In the genomic region with DNA sequence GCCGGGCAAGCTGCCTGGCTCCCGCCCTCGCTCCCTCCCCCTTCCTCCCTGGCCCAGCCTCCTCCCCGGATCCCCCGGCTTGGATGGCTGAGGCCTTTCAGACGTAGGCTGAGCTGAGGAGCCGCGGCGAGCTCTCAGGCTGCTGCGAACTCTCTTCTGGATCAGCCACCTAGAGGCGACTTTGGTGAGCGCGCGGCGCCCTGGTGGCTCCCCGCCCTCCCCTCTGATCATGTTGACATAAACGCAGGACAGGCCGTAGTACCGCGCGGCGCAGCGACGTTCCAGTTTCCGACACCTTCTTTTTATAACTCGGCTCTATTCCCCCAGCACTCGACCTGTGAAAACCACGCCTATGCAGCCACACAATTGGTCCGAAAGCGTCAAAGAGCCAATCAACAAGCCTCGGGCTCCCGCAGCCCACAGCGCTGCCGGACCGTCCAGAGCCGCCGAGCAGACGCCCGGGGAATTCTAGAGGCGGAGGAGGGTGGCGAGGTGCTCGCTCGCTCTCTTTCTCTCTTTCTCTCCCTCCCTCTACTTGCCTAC, we compare ENCODE assay signal across 9 mouse cellular contexts. TPM values are rescaled to one million over a fixed set of nuclear protein-coding genes. Genes with fewer than 3 reads are reported as not detected.
DNase-seq lines count a peak whose midpoint lies in the region; ATAC-seq and TF ChIP-seq lines count a peak whose summit lies in the region.
"Had no signal": no experiment of that assay in that cellular context is flagged by ENCODE, and none has a peak within 500 bp of the region (broad histone marks: within the 10 kb centered on the region; RNA-seq: fewer than 3 reads in every experiment).

Tbx3 (plus strand) TSS at position 104 of the 543 bp plus-strand sequence.

- peak within 1 kb of the TSS; percentile 83 for H3K9ac ChIP-seq in limb, embryonic 14.5 days (ENCODE audit: low read depth, low read length, severe bottlenecking)
- 0 out of 2 replicates have a peak within 1 kb of the TSS, but pooled peaks have one; percentile 36 for H3K9ac ChIP-seq in midbrain, postnatal 0 days (replicated peaks; ENCODE audit: low read length, poor library complexity, severe bottlenecking)

- peak within 1 kb of the TSS; percentile 97 for H3K27ac ChIP-seq in embryonic fibroblast, embryonic 13.5 days (ENCODE audit: insufficient read depth, low read length)
- H3K27ac ChIP-seq in heart, embryonic 10.5 days: peak within 1 kb of the TSS; percentile 93
- peak within 1 kb of the TSS; percentile 90 for H3K27ac ChIP-seq in limb, embryonic 14.5 days (replicated peaks; ENCODE audit: low read depth, low read length)
- H3K27ac ChIP-seq in midbrain, postnatal 0 days (ENCODE audit: low read depth, low read length): no peak within 1 kb of the TSS

- H3K27me3 ChIP-seq in heart, embryonic 10.5 days (ENCODE audit: insufficient read depth, poor library complexity, severe bottlenecking): peaks cover 70% of the 10 kb centered on the region
- H3K27me3 ChIP-seq in limb, embryonic 14.5 days (ENCODE audit: control insufficient read depth, insufficient read depth, low read length): peaks cover 75% of the 10 kb centered on the region
- H3K27me3 ChIP-seq in midbrain, postnatal 0 days (ENCODE audit: insufficient read depth, low read length): peaks cover 82% of the 10 kb centered on the region
- H3K27me3 ChIP-seq: CH12.LX had no signal

- peak within 1 kb of the TSS; percentile 84 for H3K4me3 ChIP-seq in embryonic fibroblast, embryonic 13.5 days (ENCODE audit: insufficient read depth, low read length)
- peak within 1 kb of the TSS; percentile 69 for H3K4me3 ChIP-seq in heart, embryonic 10.5 days
- peak within 1 kb of the TSS; percentile 51 for H3K4me3 ChIP-seq in limb, embryonic 14.5 days (replicated peaks; ENCODE audit: low read length)
- peak within 1 kb of the TSS; percentile 24 for H3K4me3 ChIP-seq in midbrain, postnatal 0 days (ENCODE audit: low read depth, low read length)

- peak within 1 kb of the TSS; percentile 85 for H3K4me2 ChIP-seq in limb, embryonic 14.5 days (replicated peaks; ENCODE audit: low read depth, low read length, severe bottlenecking)
- H3K4me2 ChIP-seq in midbrain, postnatal 0 days (ENCODE audit: low read depth, low read length, poor library complexity, severe bottlenecking): peak within 1 kb of the TSS; percentile 46

- peak; percentile 40; the same call in 1 of the 2 replicates for TF ChIP-seq CTCF in embryonic fibroblast, embryonic 13.5 days (IDR thresholded peaks at IDR 0.05; ENCODE audit: borderline replicate concordance, insufficient read depth, low read length)
- peak; percentile 76 for TF ChIP-seq CTCF in midbrain, postnatal 0 days (IDR thresholded peaks at IDR 0.05)

- peak; percentile 88 for TF ChIP-seq POLR2A in embryonic fibroblast, embryonic 13.5 days (IDR thresholded peaks at IDR 0.05; ENCODE audit: low read depth, low read length)
- 0 out of 2 replicates have a peak, but pooled peaks have one; percentile 7 for TF ChIP-seq POLR2A in limb, embryonic 14.5 days (IDR thresholded peaks at IDR 0.05; ENCODE audit: borderline replicate concordance, extremely low read depth, insufficient read depth, insufficient read length)

- under 1% methylated on average over 43 of the region's 43 CpGs for WGBS in heart, embryonic 10.5 days
- 0% methylated on average over 37 of the region's 43 CpGs for WGBS in limb, embryonic 14.5 days
- WGBS in midbrain, postnatal 0 days: under 1% methylated on average over 43 of the region's 43 CpGs

- peak; percentile 93 for ATAC-seq in limb, embryonic 14.5 days (ENCODE audit: low FRiP score, low read depth)
- peak; percentile 85 for ATAC-seq in midbrain, postnatal 0 days (ENCODE audit: low FRiP score)

- peaks cover 5% of the 10 kb centered on the region; the same call in 1 of the 2 replicates for H3K36me3 ChIP-seq in heart, embryonic 10.5 days
- H3K36me3 ChIP-seq in limb, embryonic 14.5 days (ENCODE audit: control insufficient read depth, insufficient read depth, low read length): peaks cover 9% of the 10 kb centered on the region; the same call in 1 of the 2 replicates
- no peaks in the 10 kb centered on the region for H3K36me3 ChIP-seq in midbrain, postnatal 0 days (ENCODE audit: insufficient read depth, low read length)

- peak; percentile 5 for DNase-seq in cerebellum, adult 8-10 months
- DNase-seq in cerebellum, adult 11 months: no peak
- DNase-seq in heart, embryonic 10.5 days (ENCODE audit: low spot score): peak; percentile 97
- DNase-seq in kidney, adult 9 months: peak; percentile 86
- peak; percentile 96 for DNase-seq in limb, embryonic 14.5 days (ENCODE audit: low spot score)
- peak; percentile 88 for DNase-seq in midbrain, postnatal 0 days (ENCODE audit: low spot score)
- DNase-seq in telencephalon, adult 2 months (ENCODE audit: low read depth, low spot score): peak; percentile 17

- no peaks in the 10 kb centered on the region for H3K9me3 ChIP-seq in heart, embryonic 10.5 days
- no peaks in the 10 kb centered on the region for H3K9me3 ChIP-seq in limb, embryonic 14.5 days (ENCODE audit: control insufficient read depth, low read length)
- no peaks in the 10 kb centered on the region for H3K9me3 ChIP-seq in midbrain, postnatal 0 days (ENCODE audit: low read length)

- peaks cover 3% of the 10 kb centered on the region; the same call in 1 of the 2 replicates for H3K4me1 ChIP-seq in embryonic fibroblast, embryonic 13.5 days (ENCODE audit: control insufficient read depth, insufficient read depth, low read length)
- H3K4me1 ChIP-seq in heart, embryonic 10.5 days: peaks cover 41% of the 10 kb centered on the region
- H3K4me1 ChIP-seq in limb, embryonic 14.5 days (ENCODE audit: control insufficient read depth, insufficient read depth, low read length): peaks cover 16% of the 10 kb centered on the region
- H3K4me1 ChIP-seq in midbrain, postnatal 0 days (ENCODE audit: insufficient read depth, low read length): 0 out of 2 replicates have a peak, but pooled peaks cover 4% of the 10 kb centered on the region

RNA-seq across cellular contexts. Expression of gene Tbx3, which starts in this region (rescaled TPM):
- 16.8 and 20.9 TPM in 2 replicates for polyA plus RNA-seq in embryonic fibroblast, embryonic 13.5 days (2011; ENCODE audit: insufficient read length, low read depth, missing spikeins)
- polyA plus RNA-seq in heart, embryonic 10.5 days (2016; fragmentation: Nextera tagmentation; extraction: Ambion mirVana): 17.0 and 41.7 TPM in 2 replicates
- polyA plus RNA-seq in limb, embryonic 14.5 days (2012; rRNA removed): 18.6 and 28.2 TPM in 2 replicates
- polyA plus RNA-seq in limb, embryonic 14.5 days (2014; fragmentation: Nextera tagmentation; extraction: Ambion mirVana): 23.9 and 27.6 TPM in 2 replicates
- 1.1 and 3.9 TPM in 2 replicates for total RNA-seq in midbrain, postnatal 0 days (2014; rRNA removed)
- polyA plus RNA-seq in midbrain, postnatal 0 days (2015; fragmentation: Nextera tagmentation; extraction: Ambion mirVana): 2.0 and 4.0 TPM in 2 replicates
- total RNA-seq: CH12.LX had no signal

Comparison
In these comparisons a context has a peak if more than half of its experiments do, and no peak if none do; other contexts are left out.
1. H3K4me3 ChIP-seq: peak in every context shown above with its lines; median percentile 84 in embryonic fibroblast, embryonic 13.5 days; 69 in heart, embryonic 10.5 days; 51 in limb, embryonic 14.5 days; 24 in midbrain, postnatal 0 days.